Mouse (Mus musculus): Measurements from ENCODE around the gene Cd302. TPM values are rescaled to one million over a fixed set of nuclear protein-coding genes. Genes with fewer than 3 reads are reported as not detected.

The Cd302 gene
- 8.6 and 12.3 TPM in 2 replicates for polyA plus RNA-seq (2015; fragmentation: Nextera tagmentation; extraction: Ambion mirVana)

GRCm38 (mm10) chr2:60284467-60284821, at the start of gene Cd302:
TSS of gene Cd302 (minus strand) at chr2:60284488.
- Histone ChIP-seq H3K9ac (replicated peaks; ENCODE audit: low read depth, low read length) (peak within 1 kb of the TSS; percentile 27), H3K27ac (ENCODE audit: low read length) (no peak within 1 kb of the TSS), H3K4me3 (replicated peaks; ENCODE audit: low read length) (peak within 1 kb of the TSS; percentile 35), H3K27me3 (replicated peaks; ENCODE audit: control insufficient read depth, insufficient read depth, low read length) (peaks cover 6% of the 10 kb centered on the region; the same call in 1 of the 2 replicates), H3K9me3 (ENCODE audit: control insufficient read depth, low read length) (no peaks in the 10 kb centered on the region), H3K4me2 (ENCODE audit: low read length) (peak within 1 kb of the TSS; percentile 70), H3K4me1 (replicated peaks; ENCODE audit: control insufficient read depth, insufficient read depth, low read length) (peaks cover 9% of the 10 kb centered on the region), H3K36me3 (ENCODE audit: control insufficient read depth, insufficient read depth) (no peaks in the 10 kb centered on the region)
- no peak for ATAC-seq
- WGBS, result 56% methylated on average over 4 of the region's 4 CpGs

GRCm38 (mm10) chr2:60328641-60329040, 44.4 kb upstream of the Cd302 start:
- Histone ChIP-seq H3K27ac (ENCODE audit: low read length) (no peak overlapping the region), H3K9me3 (ENCODE audit: control insufficient read depth, low read length) (no peaks in the 10 kb centered on the region), H3K27me3 (replicated peaks; ENCODE audit: control insufficient read depth, insufficient read depth, low read length) (no peaks in the 10 kb centered on the region), H3K9ac (replicated peaks; ENCODE audit: low read depth, low read length) (no peak overlapping the region), H3K4me3 (replicated peaks; ENCODE audit: low read length) (no peak overlapping the region), H3K4me2 (ENCODE audit: low read length) (no peak overlapping the region), H3K4me1 (replicated peaks; ENCODE audit: control insufficient read depth, insufficient read depth, low read length) (no peaks in the 10 kb centered on the region), H3K36me3 (ENCODE audit: control insufficient read depth, insufficient read depth) (no peaks in the 10 kb centered on the region)
- 94% methylated on average over 10 of the region's 10 CpGs for WGBS
- no peak for ATAC-seq

- Histone ChIP-seq H3K4me2 (ENCODE audit: low read length) (no peak overlapping the region), H3K4me3 (replicated peaks; ENCODE audit: low read length) (no peak overlapping the region), H3K4me1 (replicated peaks; ENCODE audit: control insufficient read depth, insufficient read depth, low read length) (no peaks in the 10 kb centered on the region), H3K9ac (replicated peaks; ENCODE audit: low read depth, low read length) (no peak overlapping the region), H3K36me3 (ENCODE audit: control insufficient read depth, insufficient read depth) (no peaks in the 10 kb centered on the region), H3K27me3 (replicated peaks; ENCODE audit: control insufficient read depth, insufficient read depth, low read length) (no peaks in the 10 kb centered on the region), H3K9me3 (ENCODE audit: control insufficient read depth, low read length) (no peaks in the 10 kb centered on the region), H3K27ac (ENCODE audit: low read length) (no peak overlapping the region)
- ATAC-seq, result no peak
- WGBS, result 93% methylated on average over 11 of the region's 11 CpGs
Observed at GRCm38 (mm10) chr2:60327581-60327980, 43.3 kb upstream of the Cd302 start.

- Histone ChIP-seq H3K4me1 (replicated peaks; ENCODE audit: control insufficient read depth, insufficient read depth, low read length) (no peaks in the 10 kb centered on the region), H3K9me3 (ENCODE audit: control insufficient read depth, low read length) (no peaks in the 10 kb centered on the region), H3K27ac (ENCODE audit: low read length) (no peak overlapping the region), H3K4me2 (ENCODE audit: low read length) (no peak overlapping the region), H3K27me3 (replicated peaks; ENCODE audit: control insufficient read depth, insufficient read depth, low read length) (no peaks in the 10 kb centered on the region), H3K9ac (replicated peaks; ENCODE audit: low read depth, low read length) (no peak overlapping the region), H3K4me3 (replicated peaks; ENCODE audit: low read length) (no peak overlapping the region), H3K36me3 (ENCODE audit: control insufficient read depth, insufficient read depth) (no peaks in the 10 kb centered on the region)
- no peak for ATAC-seq
- 86% methylated on average over 7 of the region's 7 CpGs for WGBS
Observed at GRCm38 (mm10) chr2:60326948-60327347, 42.7 kb upstream of the Cd302 start.

- H3K27ac ChIP-seq (ENCODE audit: low read length), result no peak overlapping the region
- H3K4me3 ChIP-seq (replicated peaks; ENCODE audit: low read length), result no peak overlapping the region
- no peaks in the 10 kb centered on the region for H3K4me1 ChIP-seq (replicated peaks; ENCODE audit: control insufficient read depth, insufficient read depth, low read length)
- H3K9ac ChIP-seq (replicated peaks; ENCODE audit: low read depth, low read length), result no peak overlapping the region
- no peaks in the 10 kb centered on the region for H3K9me3 ChIP-seq (ENCODE audit: control insufficient read depth, low read length)
- no peak overlapping the region for H3K4me2 ChIP-seq (ENCODE audit: low read length)
- no peaks in the 10 kb centered on the region for H3K27me3 ChIP-seq (replicated peaks; ENCODE audit: control insufficient read depth, insufficient read depth, low read length)
- 90% methylated on average over 5 of the region's 5 CpGs for WGBS
- ATAC-seq, result no peak
- no peaks in the 10 kb centered on the region for H3K36me3 ChIP-seq (ENCODE audit: control insufficient read depth, insufficient read depth)
Observed at GRCm38 (mm10) chr2:60323411-60323810, 39.1 kb upstream of the Cd302 start.

- Histone ChIP-seq H3K4me1 (replicated peaks; ENCODE audit: control insufficient read depth, insufficient read depth, low read length) (no peaks in the 10 kb centered on the region), H3K9ac (replicated peaks; ENCODE audit: low read depth, low read length) (no peak overlapping the region), H3K36me3 (ENCODE audit: control insufficient read depth, insufficient read depth) (no peaks in the 10 kb centered on the region), H3K4me3 (replicated peaks; ENCODE audit: low read length) (no peak overlapping the region), H3K9me3 (ENCODE audit: control insufficient read depth, low read length) (no peaks in the 10 kb centered on the region), H3K4me2 (ENCODE audit: low read length) (no peak overlapping the region), H3K27me3 (replicated peaks; ENCODE audit: control insufficient read depth, insufficient read depth, low read length) (no peaks in the 10 kb centered on the region), H3K27ac (ENCODE audit: low read length) (no peak overlapping the region)
- ATAC-seq, result no peak
- WGBS, result 75% methylated on average over 6 of the region's 6 CpGs
Observed at GRCm38 (mm10) chr2:60322031-60322726, 37.9 kb upstream of the Cd302 start.

GRCm38 (mm10) chr2:60303796-60304195, 19.5 kb upstream of the Cd302 start:
- no peaks in the 10 kb centered on the region for H3K4me1 ChIP-seq (replicated peaks; ENCODE audit: control insufficient read depth, insufficient read depth, low read length)
- no peak overlapping the region for H3K4me3 ChIP-seq (replicated peaks; ENCODE audit: low read length)
- no peak overlapping the region for H3K9ac ChIP-seq (replicated peaks; ENCODE audit: low read depth, low read length)
- H3K9me3 ChIP-seq (ENCODE audit: control insufficient read depth, low read length), result no peaks in the 10 kb centered on the region
- WGBS, result 77% methylated on average over 4 of the region's 4 CpGs
- H3K27ac ChIP-seq (ENCODE audit: low read length), result no peak overlapping the region
- no peaks in the 10 kb centered on the region for H3K27me3 ChIP-seq (replicated peaks; ENCODE audit: control insufficient read depth, insufficient read depth, low read length)
- no peak overlapping the region for H3K4me2 ChIP-seq (ENCODE audit: low read length)
- no peak for ATAC-seq
- H3K36me3 ChIP-seq (ENCODE audit: control insufficient read depth, insufficient read depth), result no peaks in the 10 kb centered on the region

- ATAC-seq, result no peak
- 93% methylated on average over 2 of the region's 2 CpGs for WGBS
Observed at GRCm38 (mm10) chr2:60299323-60299722, 15.0 kb upstream of the Cd302 start.

GRCm38 (mm10) chr2:60298266-60298665, 14.0 kb upstream of the Cd302 start:
- Histone ChIP-seq H3K27ac (ENCODE audit: low read length) (no peak overlapping the region), H3K36me3 (ENCODE audit: control insufficient read depth, insufficient read depth) (no peaks in the 10 kb centered on the region), H3K4me2 (ENCODE audit: low read length) (no peak overlapping the region), H3K4me3 (replicated peaks; ENCODE audit: low read length) (no peak overlapping the region), H3K9ac (replicated peaks; ENCODE audit: low read depth, low read length) (no peak overlapping the region), H3K9me3 (ENCODE audit: control insufficient read depth, low read length) (no peaks in the 10 kb centered on the region), H3K27me3 (replicated peaks; ENCODE audit: control insufficient read depth, insufficient read depth, low read length) (no peaks in the 10 kb centered on the region), H3K4me1 (replicated peaks; ENCODE audit: control insufficient read depth, insufficient read depth, low read length) (no peaks in the 10 kb centered on the region)
- ATAC-seq, result no peak
- 86% methylated on average over 3 of the region's 3 CpGs for WGBS

More at GRCm38 (mm10) chr2:60299323-60299722, 15.0 kb upstream of the Cd302 start:
- H3K9ac ChIP-seq (replicated peaks; ENCODE audit: low read depth, low read length), result no peak overlapping the region
- H3K4me2 ChIP-seq (ENCODE audit: low read length), result no peak overlapping the region
- no peaks in the 10 kb centered on the region for H3K27me3 ChIP-seq (replicated peaks; ENCODE audit: control insufficient read depth, insufficient read depth, low read length)
- no peak overlapping the region for H3K4me3 ChIP-seq (replicated peaks; ENCODE audit: low read length)
- H3K36me3 ChIP-seq (ENCODE audit: control insufficient read depth, insufficient read depth), result no peaks in the 10 kb centered on the region
- H3K9me3 ChIP-seq (ENCODE audit: control insufficient read depth, low read length), result no peaks in the 10 kb centered on the region
- no peaks in the 10 kb centered on the region for H3K4me1 ChIP-seq (replicated peaks; ENCODE audit: control insufficient read depth, insufficient read depth, low read length)
- H3K27ac ChIP-seq (ENCODE audit: low read length), result no peak overlapping the region

- ATAC-seq, result no peak
- Histone ChIP-seq H3K27me3 (replicated peaks; ENCODE audit: control insufficient read depth, insufficient read depth, low read length) (no peaks in the 10 kb centered on the region), H3K9ac (replicated peaks; ENCODE audit: low read depth, low read length) (no peak overlapping the region), H3K4me1 (replicated peaks; ENCODE audit: control insufficient read depth, insufficient read depth, low read length) (no peaks in the 10 kb centered on the region), H3K4me3 (replicated peaks; ENCODE audit: low read length) (no peak overlapping the region), H3K27ac (ENCODE audit: low read length) (no peak overlapping the region), H3K36me3 (ENCODE audit: control insufficient read depth, insufficient read depth) (no peaks in the 10 kb centered on the region), H3K9me3 (ENCODE audit: control insufficient read depth, low read length) (no peaks in the 10 kb centered on the region), H3K4me2 (ENCODE audit: low read length) (no peak overlapping the region)
- 86% methylated on average over 4 of the region's 4 CpGs for WGBS
Observed at GRCm38 (mm10) chr2:60291381-60291780, 7.1 kb upstream of the Cd302 start.

All from forebrain, embryonic 16.5 days (tissue).